Mouse (Mus musculus) megakaryocyte, embryonic 14.5 days (primary cell): ENCODE data around the gene Ankrd34a.

ENCODE experiments used
- FLI1 ChIP-seq: IDR thresholded peaks from 2 replicates; pipeline ENCODE4 v1.6.1; 2012; ENCODE audit warnings: low read length, inconsistent platforms, mixed read lengths
- GATA1 ChIP-seq: IDR thresholded peaks from 3 replicates; pipeline ENCODE4 v1.6.1; 2012; ENCODE audit warnings: mixed read lengths, low read length, inconsistent platforms, borderline replicate concordance

DNA sequence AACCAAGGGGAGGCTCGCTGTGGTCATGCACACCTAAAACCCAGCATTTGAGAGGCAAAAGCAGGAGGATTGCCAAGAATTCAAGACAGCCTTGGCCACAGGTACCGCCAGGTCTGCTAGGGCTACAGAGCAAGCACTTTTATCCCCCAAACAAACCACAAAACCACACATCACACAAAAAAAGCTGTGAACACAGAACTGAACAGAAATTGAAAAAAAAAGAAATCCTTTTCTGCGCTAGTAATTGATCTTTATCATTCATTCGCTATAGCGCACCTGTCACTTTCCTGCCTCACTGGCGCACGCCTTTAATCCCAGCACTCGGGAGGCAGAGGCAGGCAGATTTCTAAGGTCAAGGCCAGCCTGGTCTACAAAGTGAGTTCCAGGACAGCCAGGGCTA is 33.2 kb upstream of the Ankrd34a start:
- TF ChIP-seq GATA1 (no peak), FLI1 (no peak)
